Mouse (Mus musculus): Measurements from ENCODE around the gene Stpg3.
"Not testable (repeated sequence)": the region's sequence is repeated elsewhere in the genome, so short reads cannot be mapped to it uniquely, and the experiment has no call there.

Gene Stpg3

DNA sequence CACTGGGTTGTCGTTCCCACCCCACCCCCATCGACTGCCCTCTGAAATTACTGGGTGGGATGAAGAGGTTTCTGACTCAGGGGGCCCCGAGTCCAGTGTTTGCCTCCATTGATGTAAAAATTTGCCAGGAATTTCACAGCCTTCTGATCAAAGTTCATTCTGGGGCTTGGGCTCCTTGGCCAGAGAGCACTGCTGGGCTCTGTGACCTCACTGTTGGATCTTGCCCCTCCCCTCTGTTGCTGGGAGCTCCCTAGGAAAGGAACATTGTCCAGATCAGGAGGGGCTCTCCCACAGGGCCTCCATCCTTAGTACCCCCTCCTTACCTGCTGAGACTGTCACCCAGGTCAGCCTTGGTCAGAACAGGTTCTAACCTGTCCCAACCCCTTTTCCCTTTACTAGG is at the start of gene Stpg3:
Gene Stpg3 (minus strand): TSS at position 194 of the 400 bp plus-strand sequence.
- no peak for DNase-seq

DNA sequence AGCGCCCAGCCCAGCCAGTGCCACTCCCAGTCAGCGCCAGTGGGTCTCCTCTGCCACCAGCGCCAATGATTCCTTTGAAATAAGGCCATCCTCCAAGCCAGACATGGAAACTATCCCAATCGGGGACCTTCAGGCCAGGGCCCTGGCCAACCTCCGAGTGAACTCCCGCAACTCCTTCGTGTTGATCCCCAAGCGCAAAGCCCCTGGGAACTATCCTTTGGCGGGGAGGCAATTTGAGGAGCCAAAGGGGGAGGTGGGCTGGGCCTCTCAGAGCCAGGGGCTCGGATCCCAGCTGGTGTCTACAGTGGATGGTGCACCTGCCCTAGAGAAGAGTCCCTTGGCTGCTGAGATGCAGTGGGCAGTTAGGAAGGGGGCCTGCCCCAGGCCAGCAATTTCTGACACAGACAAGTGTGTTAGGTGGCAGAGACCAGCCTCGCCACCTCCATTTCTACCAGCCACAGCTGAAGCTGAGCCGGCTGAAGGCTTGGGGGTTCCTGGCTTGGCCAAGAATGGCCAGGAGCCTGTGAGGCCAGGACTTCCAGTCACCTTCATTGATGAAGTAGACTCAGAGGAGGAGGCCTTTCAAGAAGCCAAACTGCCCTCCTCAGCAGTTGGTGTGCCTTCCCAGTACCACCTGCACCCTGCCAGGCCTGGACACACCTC is 49.3 kb upstream of the Stpg3 start:
- no peak for DNase-seq

DNA sequence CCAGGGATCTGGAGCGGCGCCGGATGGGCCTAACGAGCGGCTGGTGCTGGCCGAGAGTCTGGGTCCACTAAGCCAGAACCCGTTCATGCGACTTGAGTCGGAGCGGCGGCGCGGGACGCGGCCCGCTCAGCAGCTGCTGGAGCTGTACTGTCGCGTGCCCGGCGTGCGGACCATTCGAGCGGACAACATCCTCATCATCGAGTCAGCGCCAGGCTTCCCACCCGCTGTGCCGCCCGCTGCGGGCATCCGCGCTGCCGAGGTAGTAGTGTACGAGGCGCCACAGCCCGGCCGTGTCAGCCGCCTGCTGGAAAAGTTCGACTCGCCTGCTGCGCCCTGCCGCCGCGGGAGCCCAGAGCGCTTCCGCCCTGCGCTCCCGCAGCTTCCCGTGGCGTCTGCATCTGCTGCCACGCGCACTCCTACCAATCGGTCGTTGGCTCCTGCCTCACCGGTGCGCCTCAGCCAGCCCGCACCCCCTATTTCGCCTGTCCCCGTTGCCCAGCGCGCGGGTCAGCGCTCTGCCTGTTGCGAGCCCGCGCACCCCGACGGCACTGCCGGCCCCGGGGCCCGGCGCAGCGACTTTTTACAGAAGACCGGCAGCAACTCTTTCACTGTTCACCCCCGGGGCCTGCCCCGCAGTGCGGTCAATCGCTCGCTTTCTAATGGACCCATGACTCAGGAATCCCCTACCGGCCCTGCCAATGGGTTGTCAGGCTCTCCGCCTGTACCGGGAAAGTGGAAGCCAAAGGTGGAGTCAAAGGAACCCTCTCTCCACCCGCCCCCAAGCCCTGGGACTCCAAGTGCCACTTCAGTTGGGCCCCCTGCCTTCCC is 48.6 kb upstream of the Stpg3 start:
- DNase-seq = no peak

DNA sequence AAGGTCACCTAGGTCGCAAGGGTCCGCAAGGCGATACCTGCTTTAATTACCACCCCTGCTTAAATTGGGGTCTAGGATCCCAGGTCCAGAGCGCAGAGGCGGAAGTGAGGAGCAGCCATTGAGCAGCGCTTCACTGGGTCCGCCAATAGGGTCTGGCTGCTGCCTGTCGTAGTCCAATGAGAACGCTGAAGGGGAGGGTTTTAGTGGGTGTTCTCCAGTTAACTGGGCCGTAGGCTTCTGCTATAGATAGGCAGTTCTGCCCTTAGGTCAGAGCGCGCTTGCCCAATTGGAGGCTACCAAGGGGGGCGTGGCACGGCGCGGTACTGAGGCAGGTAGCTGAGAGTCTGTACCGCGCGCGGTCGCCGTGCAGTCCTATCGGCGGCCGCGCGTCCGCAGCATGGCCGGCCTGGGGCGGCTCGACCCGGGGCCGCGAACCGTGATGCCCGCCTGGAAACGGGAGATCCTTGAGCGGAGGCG is 47.9 kb upstream of the Stpg3 start, which contains the start of gene Tprn:
Gene Tprn (plus strand): TSS at position 328 of the 477 bp plus-strand sequence.
- DNase-seq = peak; percentile 100

DNA sequence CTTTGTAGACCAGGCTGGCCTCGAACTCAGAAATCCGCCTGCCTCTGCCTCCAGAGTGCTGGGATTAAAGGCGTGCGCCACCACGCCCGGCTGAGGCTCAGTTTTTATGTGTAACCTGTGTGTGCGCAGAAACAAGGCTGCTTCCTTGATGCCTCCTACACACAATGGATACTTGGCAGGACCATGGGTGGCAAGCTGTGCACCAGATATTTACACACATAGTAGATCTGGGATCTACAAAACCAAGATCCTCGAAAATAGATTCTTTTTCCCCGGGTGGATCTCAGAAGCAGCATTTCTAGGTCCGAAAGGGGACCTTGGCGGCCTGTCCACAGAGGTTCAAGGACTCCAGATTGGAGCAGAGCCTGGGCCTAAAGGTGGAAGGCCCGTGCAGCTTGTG is 47.4 kb upstream of the Stpg3 start:
- DNase-seq = no peak

DNA sequence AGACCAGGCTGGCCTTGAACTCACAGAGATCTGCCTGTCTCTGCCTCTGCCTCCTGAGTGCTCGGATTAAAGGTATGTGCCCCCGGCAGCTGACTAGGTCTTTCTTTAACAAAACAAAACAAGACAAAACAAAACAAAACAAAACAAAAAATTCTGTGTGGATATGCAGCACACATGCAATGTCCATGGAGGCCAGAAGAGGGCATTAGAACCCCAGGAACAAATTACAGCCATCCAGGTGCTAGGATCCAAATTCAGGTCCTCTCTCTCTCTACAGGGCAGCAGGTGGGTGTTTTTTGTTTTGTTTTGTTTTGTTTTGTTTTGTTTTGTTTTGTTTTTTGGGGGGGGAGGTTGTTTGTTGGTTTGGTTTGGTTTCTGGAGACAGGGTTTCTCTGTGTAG is 44.5 kb upstream of the Stpg3 start:
- no peak for DNase-seq

DNA sequence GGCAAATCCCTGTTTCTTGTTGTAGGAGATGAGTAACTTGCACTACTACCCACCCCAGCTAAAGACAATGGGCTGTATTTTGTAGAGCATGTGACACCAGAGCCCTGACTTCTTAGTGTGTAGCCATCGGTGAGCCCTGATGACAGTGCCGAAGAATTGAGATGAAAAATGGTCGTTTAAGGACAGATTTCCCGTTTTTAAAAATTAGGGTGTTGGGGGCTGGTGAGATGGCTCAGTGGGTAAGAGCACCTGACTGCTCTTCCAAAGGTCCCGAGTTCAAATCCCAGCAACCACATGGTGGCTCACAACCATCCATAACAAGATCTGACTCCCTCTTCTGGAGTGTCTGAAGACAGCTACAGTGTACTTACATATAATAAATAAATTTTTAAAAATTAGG is 42.8 kb upstream of the Stpg3 start:
- not testable (repeated sequence) for DNase-seq

DNA sequence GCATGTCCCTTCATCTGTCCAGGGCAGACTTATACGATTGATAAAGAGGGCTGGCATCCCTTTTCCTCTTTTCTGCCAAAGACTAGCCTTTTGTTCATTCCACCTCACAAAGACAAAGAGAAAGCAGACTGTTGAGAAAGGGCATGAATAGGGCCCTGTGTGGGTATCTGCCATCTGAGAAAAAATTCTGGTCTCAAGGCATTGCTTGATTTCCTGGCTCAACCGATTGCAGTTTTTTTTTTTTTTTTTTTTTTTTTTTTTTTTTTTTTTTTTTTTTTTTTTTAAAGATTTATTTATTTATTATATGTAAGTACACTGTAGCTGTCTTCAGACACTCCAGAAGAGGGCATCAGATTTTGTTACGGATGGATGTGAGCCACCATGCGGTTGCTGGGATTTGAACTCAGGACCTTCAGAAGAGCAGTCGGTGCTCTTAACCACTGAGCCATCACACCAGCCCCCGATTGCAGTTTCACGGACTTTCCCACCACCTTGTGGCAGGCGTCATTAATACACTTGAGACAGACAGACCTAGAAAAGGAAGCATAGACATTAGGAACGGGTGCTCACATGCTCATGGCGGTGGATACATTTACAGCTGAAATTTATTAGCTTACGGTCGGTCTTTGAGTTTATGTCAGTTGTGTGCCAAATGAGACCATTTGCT is 42.1 kb upstream of the Stpg3 start:
- DNase-seq = not testable (repeated sequence)

DNA sequence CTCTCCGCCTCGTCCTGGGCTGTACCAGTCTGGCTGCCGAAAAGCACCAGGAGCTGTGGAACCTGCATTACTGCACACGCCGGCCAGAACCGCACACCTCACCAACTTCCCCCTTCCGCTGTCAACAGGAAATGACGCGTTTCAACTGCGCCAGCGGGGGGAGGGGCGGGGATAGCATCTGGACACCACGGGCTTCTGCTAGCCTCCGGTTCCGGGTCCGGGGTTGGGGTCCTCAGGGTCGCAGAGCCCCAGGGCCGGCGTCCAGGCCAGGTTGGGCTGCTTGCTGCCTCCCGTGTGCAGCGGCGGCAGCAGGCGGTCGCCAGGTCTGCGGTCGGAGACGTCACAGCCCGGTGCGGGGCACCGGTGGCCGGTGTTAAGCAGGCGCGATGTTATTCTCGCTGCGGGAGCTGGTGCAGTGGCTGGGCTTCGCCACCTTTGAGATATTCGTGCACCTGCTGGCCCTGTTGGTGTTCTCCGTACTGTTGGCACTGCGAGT is 40.9 kb upstream of the Stpg3 start, which contains the start of gene Tmem203:
Gene Tmem203 (plus strand): TSS at position 156 of the 496 bp plus-strand sequence.
- peak; percentile 99 for DNase-seq

DNA sequence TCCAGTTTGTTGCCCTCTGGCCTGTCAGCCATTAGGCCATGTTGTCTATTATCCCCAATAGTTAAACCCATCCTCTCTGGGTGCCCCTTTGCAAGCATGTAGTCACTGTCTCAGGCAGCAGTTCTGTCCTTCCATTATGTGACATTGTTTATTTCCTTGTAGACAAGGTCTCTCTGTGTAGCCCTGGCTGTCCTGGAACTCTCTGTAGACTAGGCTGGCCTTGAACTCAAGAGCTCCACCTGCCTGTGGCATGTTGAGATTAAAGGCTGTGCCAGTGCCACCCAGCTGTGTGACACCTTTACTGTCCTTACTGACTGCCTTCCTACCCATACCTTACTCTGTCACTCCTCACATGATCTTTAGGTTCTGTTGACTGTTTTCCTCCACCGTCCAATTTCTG is 37.9 kb upstream of the Stpg3 start:
- no peak for DNase-seq

DNA sequence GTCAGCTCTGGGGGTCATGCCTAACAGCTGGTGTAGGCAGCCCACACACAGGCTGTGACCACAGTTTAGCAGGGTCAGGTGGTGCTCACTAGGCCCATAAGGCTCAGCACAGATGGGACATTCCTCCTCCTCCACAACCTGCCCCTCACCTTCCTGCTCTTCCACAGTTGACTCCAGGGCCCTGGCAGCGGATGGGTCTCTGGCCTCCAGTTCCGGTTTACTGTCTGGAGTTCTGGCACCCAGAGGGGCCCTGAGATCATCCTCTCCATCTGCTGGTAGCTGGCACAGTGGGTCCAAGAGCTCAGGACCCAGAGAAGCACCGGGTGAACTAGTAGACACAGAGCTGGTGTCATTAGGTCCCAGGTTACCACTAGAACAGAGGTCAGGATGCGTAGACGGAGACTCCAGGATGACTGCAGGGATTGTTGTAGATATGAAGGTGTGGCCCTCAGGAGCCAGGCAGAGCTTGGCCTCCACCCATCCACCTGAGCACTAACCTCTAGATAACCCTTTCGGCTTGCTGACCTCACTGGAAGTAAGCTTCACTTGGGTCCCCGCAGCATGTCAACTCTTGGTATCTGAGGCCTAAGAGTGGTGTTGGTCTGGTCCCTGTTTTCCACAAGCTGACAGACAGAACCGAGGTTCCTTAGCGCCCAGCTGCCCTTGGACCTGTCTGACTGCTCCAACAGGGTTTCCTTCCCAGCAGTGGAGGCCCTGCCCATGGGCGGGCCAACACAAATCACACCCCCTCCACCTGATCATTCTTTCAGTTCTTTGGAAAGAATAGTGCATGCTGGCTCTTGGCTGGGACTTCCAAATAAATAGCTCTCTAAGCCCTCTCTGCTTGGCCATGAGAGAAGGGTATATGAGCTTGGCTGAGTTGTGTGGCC is 32.0 kb upstream of the Stpg3 start, which contains the start of gene AL732309.1:
Gene AL732309.1 (minus strand): TSS at position 681 of the 890 bp plus-strand sequence.
- DNase-seq = no peak

DNA sequence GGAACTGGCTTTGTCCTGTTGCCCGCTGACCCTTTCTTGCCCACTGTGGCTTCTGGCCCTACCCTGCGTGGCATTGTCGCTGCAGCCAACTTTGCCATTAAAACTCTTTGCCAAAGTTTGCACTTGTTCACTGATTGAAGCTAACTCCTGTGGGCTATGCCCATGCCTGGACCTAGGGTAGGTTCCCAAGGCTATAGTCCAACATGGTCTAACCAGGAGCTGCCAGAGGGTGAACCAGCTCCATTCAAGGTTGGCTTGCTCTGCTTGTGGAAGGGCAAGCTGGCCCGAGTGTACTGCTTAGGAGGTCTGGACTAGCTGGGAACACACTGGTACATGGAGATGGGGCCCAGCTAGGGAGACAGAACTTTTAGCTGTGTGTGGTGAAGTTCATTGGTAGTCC is 29.7 kb upstream of the Stpg3 start:
- DNase-seq = no peak

DNA sequence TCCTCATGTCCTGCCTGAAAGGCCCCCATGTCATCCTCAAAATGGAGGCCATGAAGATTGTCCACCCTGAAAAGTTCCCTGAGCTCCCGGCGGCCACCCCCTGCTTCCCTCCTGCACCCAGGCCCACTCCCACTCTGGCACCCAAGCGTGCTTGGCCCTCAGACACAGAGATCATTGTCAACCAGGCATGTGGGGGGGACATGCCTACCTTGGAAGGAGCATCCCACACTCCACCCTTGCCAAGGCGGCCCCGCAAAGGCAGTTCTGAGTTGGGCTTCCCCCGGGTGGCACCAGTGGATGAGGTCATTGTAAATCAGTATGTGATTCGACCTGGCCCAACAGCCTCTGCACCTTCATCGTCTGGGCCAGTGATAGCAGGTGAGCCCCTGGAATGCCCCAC is 28.9 kb upstream of the Stpg3 start:
- DNase-seq = no peak

DNA sequence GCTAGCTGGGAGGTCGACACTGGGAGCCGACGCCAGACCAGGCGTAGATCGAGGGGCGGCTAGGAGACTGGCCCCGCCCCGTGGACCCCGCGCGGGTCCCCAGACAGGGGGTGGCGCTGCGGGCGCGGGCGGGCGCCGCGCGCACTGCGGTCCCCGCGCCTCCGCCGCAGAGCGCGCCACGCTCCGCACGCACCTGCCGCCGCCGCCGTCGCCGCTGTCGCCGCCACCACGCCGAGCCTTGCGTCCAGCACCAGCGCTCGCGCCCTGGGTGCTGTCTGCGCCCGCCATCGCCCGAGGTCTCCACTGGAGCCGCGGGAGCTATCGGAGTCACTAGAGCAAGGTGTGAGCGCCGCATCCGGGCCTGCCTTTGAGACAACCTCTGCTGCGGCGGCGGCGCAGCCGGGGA is 27.7 kb upstream of the Stpg3 start, which contains the start of the genes Rnf208 and Cysrt1:
Gene Rnf208 (plus strand): TSS at position 155 of the 406 bp plus-strand sequence.
Gene Cysrt1 (minus strand): TSS at position 352 of the 406 bp plus-strand sequence.
- no peak for DNase-seq

DNA sequence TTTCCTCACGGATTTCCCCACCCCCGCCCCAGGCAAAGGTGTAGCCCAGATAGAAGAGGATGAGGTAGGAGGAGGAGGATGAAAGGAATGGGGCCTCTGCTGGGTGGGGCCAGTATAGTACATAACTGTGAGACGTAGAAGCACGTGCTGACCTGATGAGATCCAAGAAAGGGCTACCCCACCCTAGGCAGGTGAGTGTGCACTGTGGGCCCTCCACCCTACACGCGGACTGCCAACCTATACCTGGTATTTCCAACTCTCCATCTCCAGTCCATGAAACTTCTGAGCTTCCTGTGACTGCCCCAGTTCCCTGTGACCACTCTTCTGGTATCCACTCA is 27.0 kb upstream of the Stpg3 start:
- DNase-seq = no peak

DNA sequence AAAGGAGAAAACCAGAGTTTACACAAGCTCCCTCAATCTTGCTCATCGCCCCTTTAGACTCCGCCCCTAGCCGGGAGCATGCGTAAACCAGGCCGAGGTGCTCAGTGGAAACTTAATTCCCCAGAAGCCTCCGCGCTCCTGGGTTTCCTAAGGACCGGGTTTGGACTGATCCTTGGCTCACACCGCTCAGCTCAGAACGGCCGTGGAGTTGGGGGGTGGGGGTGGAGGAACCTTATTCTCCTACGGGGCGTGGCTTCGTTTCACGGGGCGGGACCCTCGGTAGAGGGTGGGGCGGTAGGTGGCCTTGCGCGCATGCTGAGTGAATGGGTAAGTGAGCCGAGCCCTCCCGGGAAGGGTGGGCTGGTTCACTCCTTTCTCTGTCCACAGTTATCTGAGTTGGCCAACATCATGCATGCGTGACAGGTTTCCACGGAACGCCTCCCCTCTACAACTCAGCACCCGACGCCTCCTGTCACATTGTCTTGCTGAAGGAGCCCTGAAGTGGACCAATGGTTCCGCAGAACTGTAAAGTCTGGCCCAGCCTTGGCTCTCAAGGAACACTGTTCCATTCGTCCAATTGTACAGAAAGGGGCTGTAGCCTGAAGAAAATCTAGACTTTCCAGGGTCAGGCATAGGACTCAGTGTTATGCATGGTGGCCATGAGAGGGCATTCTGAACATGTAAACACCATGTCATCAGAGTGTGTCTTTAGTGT is 26.4 kb upstream of the Stpg3 start:
- DNase-seq = peak; percentile 98

DNA sequence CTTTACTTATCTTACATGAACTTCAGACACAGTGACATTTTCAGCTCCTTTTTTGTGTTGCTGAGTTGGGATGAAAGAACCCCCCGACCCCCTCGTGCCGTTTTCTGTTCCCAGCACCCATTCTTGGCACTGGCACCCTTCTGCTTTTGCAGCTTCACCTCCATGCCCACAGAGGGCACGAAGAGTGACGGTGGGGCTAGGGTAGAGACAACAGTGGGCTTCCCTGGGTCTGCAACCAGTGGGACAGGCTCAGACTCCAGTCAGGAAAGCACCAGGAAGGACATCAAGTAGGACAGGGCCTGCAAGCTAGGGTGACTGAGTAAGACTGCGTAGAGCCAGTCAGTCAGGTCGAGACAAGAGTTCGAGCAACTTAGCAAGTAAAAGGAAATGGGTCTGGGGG is 25.9 kb upstream of the Stpg3 start:
- no peak for DNase-seq

DNA sequence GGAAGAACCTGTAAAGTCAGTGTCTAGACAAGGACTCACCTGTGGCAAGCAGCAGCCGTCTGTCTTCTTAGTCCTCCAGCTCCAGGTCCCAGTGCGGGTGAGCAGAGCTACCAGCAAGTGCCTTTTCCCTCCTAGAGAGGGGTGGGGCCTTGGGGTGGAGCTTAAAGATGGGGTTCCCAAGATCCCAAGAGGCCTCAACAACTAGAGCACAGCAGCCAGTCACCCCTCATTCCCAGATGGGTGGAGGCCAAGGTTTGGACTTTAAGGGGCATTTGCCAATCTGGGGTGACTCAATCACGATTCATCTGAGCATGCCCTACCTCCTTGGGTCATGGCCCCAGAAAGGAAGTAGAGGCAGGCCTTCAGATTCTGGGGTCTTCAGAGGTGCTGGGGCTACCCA is 25.3 kb upstream of the Stpg3 start:
- no peak for DNase-seq

DNA sequence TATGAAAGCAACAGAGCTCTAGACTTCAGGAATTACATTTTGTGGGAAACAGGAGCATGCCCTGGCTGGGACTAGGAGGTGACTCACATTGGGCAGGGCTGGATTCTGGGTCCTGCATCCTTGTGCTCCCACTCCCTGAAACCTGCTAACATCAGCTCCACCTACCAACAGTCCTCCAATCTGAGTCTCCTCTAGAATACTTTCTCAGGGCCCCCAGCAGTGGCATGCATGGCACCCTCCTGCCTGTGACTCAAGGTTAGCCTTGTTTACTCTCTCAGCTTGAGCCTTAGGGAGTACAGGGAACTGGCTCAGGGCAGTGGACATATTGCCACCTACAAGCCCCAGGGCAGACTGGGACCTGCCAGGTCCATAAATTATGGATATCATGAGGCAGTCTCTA is 23.7 kb upstream of the Stpg3 start:
- no peak for DNase-seq

DNA sequence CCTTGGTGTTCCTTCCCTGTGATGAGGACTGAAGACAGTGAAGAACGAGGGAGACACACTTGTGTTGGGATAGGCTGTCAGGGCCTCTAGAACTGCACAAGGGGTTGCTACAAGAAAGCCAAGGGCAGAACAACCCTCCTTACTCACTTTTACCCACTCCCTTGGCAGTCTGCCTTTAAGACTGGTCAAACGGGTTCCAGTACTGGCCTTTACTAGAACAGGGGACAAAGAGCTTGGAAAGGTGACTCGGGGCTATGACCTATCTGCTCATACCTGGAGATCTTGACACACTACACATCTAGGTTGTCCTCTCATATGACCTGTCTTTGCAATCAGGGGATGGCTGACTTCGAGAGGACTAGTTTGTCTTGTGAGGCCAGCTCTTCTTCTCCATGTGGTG is 23.1 kb upstream of the Stpg3 start:
- no peak for DNase-seq

DNA sequence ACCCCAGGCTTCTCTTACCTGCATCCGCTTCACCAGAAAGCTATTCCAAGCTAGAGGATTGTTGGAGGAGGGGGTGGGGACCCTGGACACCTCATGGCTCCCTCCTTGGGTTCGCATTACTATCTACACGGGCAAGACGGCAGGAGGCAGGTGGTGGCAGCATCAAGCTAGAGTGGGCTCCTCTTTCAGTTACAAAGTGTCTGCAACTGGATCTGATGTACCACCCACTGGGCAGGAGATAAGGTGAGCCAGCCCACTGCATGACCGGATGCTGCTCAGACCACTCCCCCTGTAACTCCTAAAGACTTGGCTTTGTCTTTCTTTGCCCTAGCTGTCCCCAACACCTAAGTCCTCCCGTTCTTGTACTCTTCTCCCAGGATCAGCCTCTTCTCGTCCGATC is 22.2 kb upstream of the Stpg3 start, which contains the start of gene Rnf224:
Gene Rnf224 (minus strand): TSS at position 174 of the 400 bp plus-strand sequence.
- DNase-seq = no peak
